Mouse (Mus musculus): ENCODE measurements around the gene Stag2. TPM values are rescaled to one million over a fixed set of nuclear protein-coding genes. Genes with fewer than 3 reads are reported as not detected.

Stag2 gene
- 31.3 and 32.3 TPM in 2 replicates for polyA plus RNA-seq (2015; fragmentation: Nextera tagmentation; extraction: Ambion mirVana)

DNA sequence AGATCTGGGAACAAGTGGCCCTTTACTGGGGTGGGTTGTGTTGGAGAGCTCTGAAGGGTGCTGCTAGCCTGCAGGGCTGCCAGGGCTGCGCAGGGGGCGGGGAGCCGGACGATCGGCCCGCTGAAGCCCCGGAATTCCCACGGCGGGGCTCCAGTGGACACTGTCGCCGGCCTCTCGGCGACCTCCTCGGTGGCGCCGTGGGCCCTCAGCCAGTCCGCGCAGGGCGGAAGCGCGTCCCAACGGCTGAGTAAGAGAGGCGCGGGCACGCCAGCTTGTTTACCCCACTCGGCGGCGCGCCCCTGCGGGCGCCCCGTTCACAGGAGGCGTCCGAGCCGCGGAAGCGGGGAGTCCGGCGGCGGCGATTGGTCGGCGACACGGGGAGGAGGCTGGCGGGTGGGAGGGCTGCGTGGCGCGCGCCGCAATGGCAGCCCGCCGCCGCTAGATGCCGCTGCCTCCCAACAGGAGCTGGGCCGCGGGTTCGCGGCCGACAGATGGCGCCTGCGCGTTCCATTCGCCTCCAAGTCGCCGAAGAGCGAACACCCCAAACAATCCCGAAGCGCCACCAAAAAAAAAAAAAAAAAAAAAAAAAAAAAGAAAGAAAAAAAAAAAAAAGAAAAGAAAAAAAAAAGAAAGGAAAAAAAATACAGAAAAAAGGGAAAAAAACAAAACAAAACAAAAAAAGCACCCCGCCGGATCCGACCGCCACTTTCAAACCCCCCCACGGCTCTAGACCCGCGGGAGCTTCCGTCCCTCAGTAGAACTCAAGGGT lies at the start of gene Stag2:
Gene Stag2, plus strand, starts transcription at position 530 of the 769 bp plus-strand sequence.
- Histone ChIP-seq H3K4me3 (ENCODE audit: low read length) (peak within 1 kb of the TSS; percentile 72), H3K4me2 (ENCODE audit: low read depth, low read length) (peak within 1 kb of the TSS; percentile 62), H3K4me1 (ENCODE audit: control insufficient read depth, insufficient read depth, low read length) (no peaks in the 10 kb centered on the region; the same call in none of the 2 replicates), H3K27ac (ENCODE audit: low read length) (peak within 1 kb of the TSS; percentile 97), H3K36me3 (ENCODE audit: control insufficient read depth, insufficient read depth) (no peaks in the 10 kb centered on the region), H3K9ac (ENCODE audit: low read length) (peak within 1 kb of the TSS; percentile 83), H3K27me3 (ENCODE audit: control insufficient read depth, insufficient read depth, low read length) (no peaks in the 10 kb centered on the region), H3K9me3 (replicated peaks; ENCODE audit: control insufficient read depth, low read length) (no peaks in the 10 kb centered on the region)
- 11% methylated on average over 46 of the region's 76 CpGs for WGBS
- peak; percentile 73 for ATAC-seq (replicated peaks; ENCODE audit: extremely low read depth, insufficient read depth, low FRiP score)

DNA sequence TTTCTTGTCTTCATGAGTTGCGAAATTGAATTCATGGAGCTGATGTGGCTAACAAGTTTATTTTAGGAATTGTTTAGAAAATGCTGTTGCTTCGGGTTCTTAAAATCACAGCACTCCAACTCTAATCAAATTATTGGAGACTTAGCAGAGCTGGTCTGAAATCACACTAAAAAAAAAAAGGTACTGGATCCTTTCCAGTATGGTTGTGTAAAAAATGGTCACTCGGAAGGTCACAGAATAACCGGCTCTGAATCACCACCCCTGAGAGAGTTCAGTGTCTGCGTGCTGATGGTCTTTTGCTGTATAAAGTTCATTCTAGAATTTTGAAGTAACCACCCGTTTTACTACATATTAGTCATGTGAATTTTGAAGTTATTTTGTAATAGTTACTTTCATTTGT lies 42.0 kb upstream of the Stag2 start:
- no peaks in the 10 kb centered on the region for H3K27me3 ChIP-seq (ENCODE audit: control insufficient read depth, insufficient read depth, low read length)
- no peak for ATAC-seq (replicated peaks; ENCODE audit: extremely low read depth, insufficient read depth, low FRiP score)
- H3K4me1 ChIP-seq (ENCODE audit: control insufficient read depth, insufficient read depth, low read length) = no peaks in the 10 kb centered on the region
- H3K4me3 ChIP-seq (ENCODE audit: low read length) = no peak overlapping the region
- WGBS = 82% methylated on average over 6 of the region's 6 CpGs
- no peak overlapping the region for H3K27ac ChIP-seq (ENCODE audit: low read length)
- no peak overlapping the region for H3K4me2 ChIP-seq (ENCODE audit: low read depth, low read length)
- H3K9ac ChIP-seq (ENCODE audit: low read length) = no peak overlapping the region
- H3K36me3 ChIP-seq (ENCODE audit: control insufficient read depth, insufficient read depth) = peaks cover 27% of the 10 kb centered on the region
- peaks cover 4% of the 10 kb centered on the region; the same call in 1 of the 2 replicates for H3K9me3 ChIP-seq (replicated peaks; ENCODE audit: control insufficient read depth, low read length)

DNA sequence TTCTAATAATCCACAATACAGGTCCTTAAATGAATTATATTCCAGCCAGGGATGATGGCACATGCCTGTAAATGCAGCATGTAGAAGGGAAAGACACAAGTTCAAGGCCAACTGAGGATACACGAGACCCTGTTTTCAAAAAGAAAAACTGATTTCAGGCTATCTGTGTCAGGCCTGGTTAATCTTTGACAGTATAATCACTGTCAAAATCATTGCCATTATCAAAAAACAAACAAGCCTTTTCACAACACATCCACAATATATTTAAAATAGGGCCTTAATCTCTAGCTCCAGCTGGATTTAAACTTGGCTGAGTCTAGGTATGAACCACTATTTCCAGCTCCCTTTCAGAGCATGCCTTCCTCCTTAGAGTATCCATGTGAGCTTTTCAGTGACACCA lies 38.5 kb upstream of the Stag2 start:
- Histone ChIP-seq H3K27me3 (ENCODE audit: control insufficient read depth, insufficient read depth, low read length) (no peaks in the 10 kb centered on the region), H3K9ac (ENCODE audit: low read length) (no peak overlapping the region), H3K36me3 (ENCODE audit: control insufficient read depth, insufficient read depth) (peaks cover 14% of the 10 kb centered on the region), H3K27ac (ENCODE audit: low read length) (no peak overlapping the region), H3K4me3 (ENCODE audit: low read length) (no peak overlapping the region), H3K4me2 (ENCODE audit: low read depth, low read length) (no peak overlapping the region), H3K9me3 (replicated peaks; ENCODE audit: control insufficient read depth, low read length) (peaks cover 4% of the 10 kb centered on the region; the same call in 1 of the 2 replicates), H3K4me1 (ENCODE audit: control insufficient read depth, insufficient read depth, low read length) (no peaks in the 10 kb centered on the region)
- WGBS = 76% methylated on average over 1 of the region's 1 CpGs
- ATAC-seq (replicated peaks; ENCODE audit: extremely low read depth, insufficient read depth, low FRiP score) = no peak

DNA sequence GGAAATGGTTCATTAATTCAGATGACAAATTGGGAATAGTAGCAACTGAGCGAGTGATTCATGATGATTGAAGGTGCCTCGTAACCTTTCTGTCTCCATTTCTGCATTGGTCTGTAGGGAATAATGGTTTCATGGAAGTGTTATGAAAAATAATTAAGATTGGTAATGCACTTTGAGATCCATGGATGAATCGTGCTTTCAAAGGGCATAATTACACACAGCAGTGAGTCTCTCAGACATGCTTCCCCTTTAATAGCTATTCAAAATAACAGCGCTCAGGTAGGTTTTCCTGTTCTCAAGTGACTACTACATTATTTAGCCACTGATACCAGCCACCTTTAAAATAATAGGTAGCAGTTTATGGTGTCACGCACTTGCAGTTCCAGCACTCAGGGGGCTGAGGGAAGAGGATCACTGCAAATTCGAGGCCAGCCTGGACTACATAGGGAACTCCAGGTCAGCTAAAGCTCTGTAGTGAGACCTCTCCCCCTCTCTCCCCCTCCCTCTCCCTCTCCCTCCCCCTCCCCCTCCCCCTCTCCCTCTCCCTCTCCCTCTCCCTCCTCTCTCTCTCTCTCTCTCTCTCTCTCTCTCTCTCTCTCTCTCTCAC lies 29.6 kb upstream of the Stag2 start:
- 88% methylated on average over 6 of the region's 6 CpGs for WGBS
- no peaks in the 10 kb centered on the region for H3K9me3 ChIP-seq (replicated peaks; ENCODE audit: control insufficient read depth, low read length)

DNA sequence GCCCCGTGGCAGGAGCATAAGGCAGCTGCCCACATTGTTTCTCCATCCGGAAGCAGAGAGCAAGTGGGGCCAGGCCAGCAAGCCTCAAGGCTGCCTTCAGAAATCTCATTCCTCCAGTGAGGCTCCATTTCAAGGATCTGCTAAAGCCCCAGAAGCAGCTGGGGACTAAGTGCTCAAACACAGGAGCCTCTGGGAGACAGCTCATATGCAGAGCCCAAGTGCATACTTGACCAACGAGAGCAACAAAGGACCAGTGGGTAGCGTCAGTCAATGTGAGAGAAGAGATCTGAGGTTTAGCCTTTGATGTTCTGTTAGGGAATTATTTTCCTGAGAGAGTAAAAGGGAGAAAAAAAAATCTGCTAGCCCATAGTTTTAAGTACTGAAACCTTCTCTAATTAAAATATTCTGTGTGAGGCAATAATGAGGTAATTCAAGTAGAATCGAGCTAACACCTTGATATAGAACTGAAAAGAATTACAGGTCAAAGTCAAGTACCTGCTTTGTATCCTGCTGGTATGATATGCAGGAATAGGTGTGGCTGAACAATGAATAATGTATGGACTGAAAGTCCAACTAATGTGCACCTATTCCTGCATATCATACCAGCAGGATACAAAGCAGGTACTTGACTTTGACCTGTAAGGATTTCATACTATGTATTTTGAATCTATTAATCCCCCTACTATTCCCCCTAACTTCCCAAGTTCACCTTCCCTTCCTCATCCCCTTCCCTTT lies 24.0 kb upstream of the Stag2 start:
- Histone ChIP-seq H3K4me3 (ENCODE audit: low read length) (no peak overlapping the region), H3K27ac (ENCODE audit: low read length) (no peak overlapping the region), H3K27me3 (ENCODE audit: control insufficient read depth, insufficient read depth, low read length) (no peaks in the 10 kb centered on the region), H3K9me3 (replicated peaks; ENCODE audit: control insufficient read depth, low read length) (peaks cover 4% of the 10 kb centered on the region; the same call in 1 of the 2 replicates), H3K36me3 (ENCODE audit: control insufficient read depth, insufficient read depth) (no peaks in the 10 kb centered on the region), H3K4me2 (ENCODE audit: low read depth, low read length) (no peak overlapping the region), H3K4me1 (ENCODE audit: control insufficient read depth, insufficient read depth, low read length) (no peaks in the 10 kb centered on the region), H3K9ac (ENCODE audit: low read length) (no peak overlapping the region)
- WGBS = 56% methylated on average over 5 of the region's 5 CpGs
- ATAC-seq (replicated peaks; ENCODE audit: extremely low read depth, insufficient read depth, low FRiP score) = no peak

More for the DNA sequence above, 29.6 kb upstream of the Stag2 start:
- Histone ChIP-seq H3K4me1 (ENCODE audit: control insufficient read depth, insufficient read depth, low read length) (no peaks in the 10 kb centered on the region), H3K4me2 (ENCODE audit: low read depth, low read length) (no peak overlapping the region), H3K4me3 (ENCODE audit: low read length) (no peak overlapping the region), H3K27ac (ENCODE audit: low read length) (no peak overlapping the region), H3K27me3 (ENCODE audit: control insufficient read depth, insufficient read depth, low read length) (no peaks in the 10 kb centered on the region), H3K9ac (ENCODE audit: low read length) (no peak overlapping the region), H3K36me3 (ENCODE audit: control insufficient read depth, insufficient read depth) (no peaks in the 10 kb centered on the region)
- no peak for ATAC-seq (replicated peaks; ENCODE audit: extremely low read depth, insufficient read depth, low FRiP score)

DNA sequence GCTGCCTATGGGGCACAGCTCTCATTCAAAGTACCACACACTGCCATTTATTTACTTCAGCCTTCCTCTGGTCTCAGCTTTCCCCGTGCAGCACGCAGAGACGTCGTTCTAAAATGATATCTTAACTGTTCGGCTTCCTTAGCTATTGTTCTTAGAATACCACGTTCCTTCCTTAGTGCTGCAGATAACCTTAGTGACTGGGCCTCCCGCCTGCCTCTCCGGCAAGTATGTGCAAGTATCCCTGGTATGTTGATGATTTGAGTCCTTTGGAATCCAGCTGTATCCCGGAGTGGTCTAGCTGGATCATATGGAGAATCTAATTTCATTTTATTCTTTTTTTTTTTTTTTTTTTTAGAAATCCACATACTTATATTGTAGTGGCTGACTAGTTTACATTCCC lies 9.2 kb upstream of the Stag2 start:
- Histone ChIP-seq H3K36me3 (ENCODE audit: control insufficient read depth, insufficient read depth) (no peaks in the 10 kb centered on the region), H3K9me3 (replicated peaks; ENCODE audit: control insufficient read depth, low read length) (no peaks in the 10 kb centered on the region), H3K4me1 (ENCODE audit: control insufficient read depth, insufficient read depth, low read length) (no peaks in the 10 kb centered on the region; the same call in 1 of the 2 replicates), H3K9ac (ENCODE audit: low read length) (no peak overlapping the region), H3K4me3 (ENCODE audit: low read length) (no peak overlapping the region), H3K27me3 (ENCODE audit: control insufficient read depth, insufficient read depth, low read length) (no peaks in the 10 kb centered on the region), H3K4me2 (ENCODE audit: low read depth, low read length) (no peak overlapping the region), H3K27ac (ENCODE audit: low read length) (peak overlapping the region; percentile 82)
- peak; percentile 81 for ATAC-seq (replicated peaks; ENCODE audit: extremely low read depth, insufficient read depth, low FRiP score)
- WGBS = 24% methylated on average over 9 of the region's 9 CpGs

DNA sequence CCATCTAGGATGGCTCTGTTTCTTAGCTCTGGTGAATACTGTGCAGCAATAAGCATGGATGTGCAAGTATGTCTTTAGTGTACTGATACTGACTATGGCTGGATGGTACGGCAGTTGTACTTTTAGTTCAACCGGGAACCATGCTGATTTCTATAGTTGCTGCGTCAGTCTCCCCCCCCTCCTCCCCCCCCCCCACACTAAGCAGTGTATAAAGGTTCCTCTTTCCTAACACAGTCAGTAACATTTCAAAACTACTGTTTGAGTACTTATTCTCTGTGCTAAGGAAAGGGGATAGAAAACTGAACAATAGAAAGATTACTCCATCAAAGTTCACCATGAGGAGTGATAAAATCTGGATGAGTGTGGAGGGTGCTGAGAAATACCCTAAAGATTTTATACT lies 6.5 kb upstream of the Stag2 start:
- H3K4me2 ChIP-seq (ENCODE audit: low read depth, low read length) = no peak overlapping the region
- H3K27ac ChIP-seq (ENCODE audit: low read length) = no peak overlapping the region
- no peaks in the 10 kb centered on the region for H3K9me3 ChIP-seq (replicated peaks; ENCODE audit: control insufficient read depth, low read length)
- H3K9ac ChIP-seq (ENCODE audit: low read length) = no peak overlapping the region
- H3K4me1 ChIP-seq (ENCODE audit: control insufficient read depth, insufficient read depth, low read length) = no peaks in the 10 kb centered on the region; the same call in none of the 2 replicates
- H3K27me3 ChIP-seq (ENCODE audit: control insufficient read depth, insufficient read depth, low read length) = no peaks in the 10 kb centered on the region
- no peak overlapping the region for H3K4me3 ChIP-seq (ENCODE audit: low read length)
- no peak for ATAC-seq (replicated peaks; ENCODE audit: extremely low read depth, insufficient read depth, low FRiP score)
- WGBS = 65% methylated on average over 3 of the region's 3 CpGs
- no peaks in the 10 kb centered on the region for H3K36me3 ChIP-seq (ENCODE audit: control insufficient read depth, insufficient read depth)

DNA sequence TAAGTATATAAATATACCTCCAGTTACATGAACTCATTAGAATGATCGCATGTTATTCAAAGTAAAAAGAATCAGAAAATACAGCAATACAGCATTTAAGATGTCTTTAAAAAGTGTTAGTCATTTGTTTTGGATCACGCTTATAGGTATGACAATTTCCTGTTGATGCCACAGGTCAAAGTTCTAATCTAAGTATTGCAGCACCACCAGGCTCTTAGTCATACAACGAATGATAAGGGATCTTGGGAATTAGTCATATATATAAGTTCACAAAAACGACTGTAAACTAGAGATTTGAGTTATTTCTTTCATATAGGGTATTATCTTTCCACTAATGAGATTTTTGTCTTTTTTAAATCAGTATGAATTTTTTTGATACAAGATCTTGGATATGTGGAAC lies 5.1 kb upstream of the Stag2 start:
- H3K9ac ChIP-seq (ENCODE audit: low read length) = no peak overlapping the region
- H3K9me3 ChIP-seq (replicated peaks; ENCODE audit: control insufficient read depth, low read length) = no peaks in the 10 kb centered on the region
- H3K4me3 ChIP-seq (ENCODE audit: low read length) = no peak overlapping the region
- no peak overlapping the region for H3K27ac ChIP-seq (ENCODE audit: low read length)
- H3K36me3 ChIP-seq (ENCODE audit: control insufficient read depth, insufficient read depth) = no peaks in the 10 kb centered on the region
- no peak for ATAC-seq (replicated peaks; ENCODE audit: extremely low read depth, insufficient read depth, low FRiP score)
- H3K27me3 ChIP-seq (ENCODE audit: control insufficient read depth, insufficient read depth, low read length) = no peaks in the 10 kb centered on the region
- H3K4me1 ChIP-seq (ENCODE audit: control insufficient read depth, insufficient read depth, low read length) = no peaks in the 10 kb centered on the region; the same call in none of the 2 replicates
- 68% methylated on average over 4 of the region's 4 CpGs for WGBS
- H3K4me2 ChIP-seq (ENCODE audit: low read depth, low read length) = no peak overlapping the region
